Mouse (Mus musculus) left cerebral cortex, postnatal 36 days (tissue): ENCODE measurements around the gene Matk. TPM values are rescaled to one million over a fixed set of nuclear protein-coding genes. Genes with fewer than 3 reads are reported as not detected.

Source experiments
- DNase-seq, 2 experiments: peaks; one replicate each; pipeline ENCODE4 v3.0.0; 2021 to 2022; ENCODE audit warnings: low spot score in 2 of 2, mixed read lengths in 1 of 2
- intact Hi-C: fragments of 180-260 bp; cut with DNase I; formaldehyde crosslinking; loops from one replicate; pipeline ENCODE4 v1.15.1; 2025
- total RNA-seq, 2 experiments: library from RNA; stranded (reverse); gene quantifications; 2 replicates each; pipeline ENCODE4 v1.2.3; 2021

Gene Matk
- total RNA-seq, 2 experiments from 2014 or later: 191 to 213 TPM

- no peak for DNase-seq
- intact Hi-C loops: no loop called here
Observed at GRCm38 (mm10) chr10:81238618-81239017, 14.1 kb upstream of the Matk start.

- intact Hi-C loops: no loop called here
- peak in 1 of 2 experiments; percentile 76 for DNase-seq
Observed at GRCm38 (mm10) chr10:81240876-81241275, 11.9 kb upstream of the Matk start.

- intact Hi-C loops: no loop called here
- DNase-seq: no peak
Observed at GRCm38 (mm10) chr10:81242021-81242420, 10.7 kb upstream of the Matk start.

- intact Hi-C loops: no loop called here
- no peak for DNase-seq
Observed at GRCm38 (mm10) chr10:81244146-81244545, 8.6 kb upstream of the Matk start.

- DNase-seq: peak; percentile 74 to 78
- intact Hi-C loops: no loop called here
Observed at GRCm38 (mm10) chr10:81244595-81244994, 8.1 kb upstream of the Matk start.

GRCm38 (mm10) chr10:81245166-81245565, 7.6 kb upstream of the Matk start:
- DNase-seq: no peak
- intact Hi-C loops: no loop called here

GRCm38 (mm10) chr10:81247804-81248203, 4.9 kb upstream of the Matk start:
- DNase-seq: no peak
- intact Hi-C loops: no loop called here

- intact Hi-C loops: no loop called here
- no peak for DNase-seq
Observed at GRCm38 (mm10) chr10:81249442-81249841, 3.3 kb upstream of the Matk start.

GRCm38 (mm10) chr10:81254886-81255285, 2.2 kb downstream of the Matk start:
- intact Hi-C loops: no loop called here
- no peak for DNase-seq

GRCm38 (mm10) chr10:81257158-81258039, 4.7 kb downstream of the Matk start:
- peak; percentile 64 to 76 for DNase-seq
- intact Hi-C loops: no loop called here

GRCm38 (mm10) chr10:81259225-81259884, 6.6 kb downstream of the Matk start:
- DNase-seq: no peak
- intact Hi-C loops: no loop called here

GRCm38 (mm10) chr10:81261025-81261424, 8.3 kb downstream of the Matk start:
- intact Hi-C loops: no loop called here
- no peak for DNase-seq

GRCm38 (mm10) chr10:81265540-81265939, 12.8 kb downstream of the Matk start:
- no peak for DNase-seq
- intact Hi-C loops: no loop called here

- intact Hi-C loops: no loop called here
- DNase-seq: peak; percentile 97 to 98
Observed at GRCm38 (mm10) chr10:81266211-81267105, 13.7 kb downstream of the Matk start, which contains the start of the genes Mrpl54 and Apba3. TSS of gene Mrpl54 (minus strand) at chr10:81266934. TSS of gene Apba3 (plus strand) at chr10:81266960.

GRCm38 (mm10) chr10:81268056-81268455, 15.3 kb downstream of the Matk start:
- intact Hi-C loops: no loop called here
- DNase-seq: peak; percentile 73 to 83

- intact Hi-C loops: no loop called here
- no peak for DNase-seq
Observed at GRCm38 (mm10) chr10:81268643-81269412, 16.1 kb downstream of the Matk start.

- DNase-seq: no peak
- intact Hi-C loops: no loop called here
Observed at GRCm38 (mm10) chr10:81272356-81272755, 19.6 kb downstream of the Matk start.

- intact Hi-C loops: no loop called here
Observed at GRCm38 (mm10) chr10:81273842-81274241, 21.1 kb downstream of the Matk start.

GRCm38 (mm10) chr10:81277676-81278075, 24.9 kb downstream of the Matk start:
- intact Hi-C loops: no loop called here
- DNase-seq: no peak

More at GRCm38 (mm10) chr10:81273842-81274241, 21.1 kb downstream of the Matk start:
- DNase-seq: no peak
